Mouse (Mus musculus) lung, adult 18-20 months (tissue): ENCODE results near the gene Ehd4.

Experiments
- DNase-seq, 2 experiments: peaks; one replicate each; pipeline ENCODE4 v3.0.0; 2022; ENCODE audit warnings: mixed read lengths in 2 of 2

Gene Ehd4

GRCm38 (mm10) chr2:120154361-120154894 is at the start of gene Ehd4:
TSS of gene Ehd4 (minus strand) at chr2:120154606.
- peak; percentile 99 for DNase-seq

- DNase-seq = no peak
Measured at GRCm38 (mm10) chr2:120203742-120204141, 49.3 kb upstream of the Ehd4 start.

GRCm38 (mm10) chr2:120200077-120200476 is 45.7 kb upstream of the Ehd4 start:
- DNase-seq = no peak

GRCm38 (mm10) chr2:120188174-120188573 is 33.8 kb upstream of the Ehd4 start:
- no peak for DNase-seq

- no peak for DNase-seq
Measured at GRCm38 (mm10) chr2:120187583-120187982, 33.2 kb upstream of the Ehd4 start.

- DNase-seq = no peak
Measured at GRCm38 (mm10) chr2:120185527-120186276, 31.3 kb upstream of the Ehd4 start.

GRCm38 (mm10) chr2:120178936-120179335 is 24.5 kb upstream of the Ehd4 start:
- no peak for DNase-seq

- peak; percentile 24 to 46 for DNase-seq
Measured at GRCm38 (mm10) chr2:120173718-120174117, 19.3 kb upstream of the Ehd4 start.

- no peak for DNase-seq
Measured at GRCm38 (mm10) chr2:120171362-120171761, 17.0 kb upstream of the Ehd4 start.

- DNase-seq = peak; percentile 18 to 60
Measured at GRCm38 (mm10) chr2:120170726-120171125, 16.3 kb upstream of the Ehd4 start.

GRCm38 (mm10) chr2:120169382-120169781 is 15.0 kb upstream of the Ehd4 start:
- no peak for DNase-seq

GRCm38 (mm10) chr2:120167763-120168162 is 13.4 kb upstream of the Ehd4 start:
- DNase-seq = no peak

- no peak for DNase-seq
Measured at GRCm38 (mm10) chr2:120165474-120165873, 11.1 kb upstream of the Ehd4 start.

GRCm38 (mm10) chr2:120159434-120159833 is 5.0 kb upstream of the Ehd4 start:
- no peak for DNase-seq

GRCm38 (mm10) chr2:120158846-120159245 is 4.4 kb upstream of the Ehd4 start:
- peak in 1 of 2 experiments; percentile 40 for DNase-seq

- no peak for DNase-seq
Measured at GRCm38 (mm10) chr2:120158016-120158415, 3.6 kb upstream of the Ehd4 start.

- no peak for DNase-seq
Measured at GRCm38 (mm10) chr2:120157606-120158005, 3.2 kb upstream of the Ehd4 start.

GRCm38 (mm10) chr2:120153586-120154360 is 633 bp downstream of the Ehd4 start:
- peak; percentile 37 to 55 for DNase-seq

- DNase-seq = no peak
Measured at GRCm38 (mm10) chr2:120150571-120150970, 3.8 kb downstream of the Ehd4 start.

GRCm38 (mm10) chr2:120149634-120150033 is 4.8 kb downstream of the Ehd4 start:
- no peak for DNase-seq

GRCm38 (mm10) chr2:120147999-120148398 is 6.4 kb downstream of the Ehd4 start:
- no peak for DNase-seq

GRCm38 (mm10) chr2:120147364-120147763 is 7.0 kb downstream of the Ehd4 start:
- no peak for DNase-seq

- DNase-seq = no peak
Measured at GRCm38 (mm10) chr2:120146543-120146942, 7.9 kb downstream of the Ehd4 start.

- DNase-seq = no peak
Measured at GRCm38 (mm10) chr2:120144390-120144789, 10.0 kb downstream of the Ehd4 start.
